Mouse (Mus musculus) retina, postnatal 7 days (tissue): ENCODE results near the gene 2510039O18Rik.

ENCODE experiments used
- DNase-seq: peaks from one replicate; pipeline ENCODE4 v3.0.0-alpha.2; 2012; ENCODE audit warnings: low read depth, low spot score

2510039O18Rik gene

GRCm38 (mm10) chr4:147937021-147937420, 3.7 kb upstream of the 2510039O18Rik start:
- DNase-seq = no peak

- no peak for DNase-seq
These were observed 3.2 kb upstream of the 2510039O18Rik start for GRCm38 (mm10) chr4:147937486-147937885.

GRCm38 (mm10) chr4:147938148-147939096, 2.3 kb upstream of the 2510039O18Rik start:
- no peak for DNase-seq

- DNase-seq = no peak
These were observed 584 bp upstream of the 2510039O18Rik start for GRCm38 (mm10) chr4:147940111-147940510.

GRCm38 (mm10) chr4:147941045-147942020, 638 bp downstream of the 2510039O18Rik start:
- no peak for DNase-seq

- DNase-seq = no peak
These were observed 2.3 kb downstream of the 2510039O18Rik start for GRCm38 (mm10) chr4:147943005-147943404.

- DNase-seq = no peak
These were observed 6.8 kb downstream of the 2510039O18Rik start for GRCm38 (mm10) chr4:147947511-147947910.

GRCm38 (mm10) chr4:147953590-147953989, 12.9 kb downstream of the 2510039O18Rik start:
- DNase-seq = peak; percentile 40

GRCm38 (mm10) chr4:147957141-147957540, 16.4 kb downstream of the 2510039O18Rik start:
- DNase-seq = no peak

GRCm38 (mm10) chr4:147959881-147960831, 19.5 kb downstream of the 2510039O18Rik start:
- peak; percentile 86 for DNase-seq

- DNase-seq = no peak
These were observed 22.1 kb downstream of the 2510039O18Rik start for GRCm38 (mm10) chr4:147962781-147963180.

GRCm38 (mm10) chr4:147963623-147964022, 22.9 kb downstream of the 2510039O18Rik start:
- DNase-seq = no peak

- no peak for DNase-seq
These were observed 25.0 kb downstream of the 2510039O18Rik start for GRCm38 (mm10) chr4:147965712-147966111.

- DNase-seq = no peak
These were observed 28.1 kb downstream of the 2510039O18Rik start for GRCm38 (mm10) chr4:147968816-147969215.

- no peak for DNase-seq
These were observed 28.6 kb downstream of the 2510039O18Rik start for GRCm38 (mm10) chr4:147969337-147969736.

- DNase-seq = no peak
These were observed 35.5 kb downstream of the 2510039O18Rik start for GRCm38 (mm10) chr4:147976237-147976636.

GRCm38 (mm10) chr4:147977726-147978125, 37.0 kb downstream of the 2510039O18Rik start:
- DNase-seq = no peak

- no peak for DNase-seq
These were observed 37.7 kb downstream of the 2510039O18Rik start for GRCm38 (mm10) chr4:147978391-147978790.

GRCm38 (mm10) chr4:147979441-147979860, 38.8 kb downstream of the 2510039O18Rik start:
- no peak for DNase-seq

GRCm38 (mm10) chr4:147985205-147986132, 44.8 kb downstream of the 2510039O18Rik start, which contains the start of gene Nppb:
Gene Nppb, plus strand, starts transcription at chr4:147985788.
- DNase-seq = no peak
